Mouse (Mus musculus) hindbrain, postnatal 0 days (tissue): ENCODE measurements around the gene Nudcd3. TPM values are rescaled to one million over a fixed set of nuclear protein-coding genes. Genes with fewer than 3 reads are reported as not detected.

Experiments used
- ATAC-seq: fragments of 200-750 bp; cut with Nextera tagmentation; 2 replicates; pipeline ENCODE4 v1.8.0; 2017; ENCODE audit warnings: mild to moderate bottlenecking, moderate TSS enrichment, moderate library complexity
- DNase-seq: peaks from one replicate; pipeline ENCODE4 v3.0.0-alpha.2; 2015; ENCODE audit warnings: low spot score
- H3K27ac ChIP-seq: fragments of 300-500 bp; sonication (generic); 2 replicates; pipeline ENCODE4 v1.5.1; 2014; ENCODE audit warnings: mild to moderate bottlenecking
- H3K27me3 ChIP-seq: fragments of 300-500 bp; sonication (generic); 2 replicates; pipeline ENCODE4 v1.6.1; 2014; ENCODE audit warnings: low read length, mixed read lengths; ENCODE audit not compliant: insufficient read depth
- H3K36me3 ChIP-seq: fragments of 300-500 bp; sonication (generic); 2 replicates; pipeline ENCODE4 v1.6.1; 2014; ENCODE audit warnings: low read length, mixed read lengths; ENCODE audit not compliant: insufficient read depth
- H3K4me1 ChIP-seq: fragments of 300-500 bp; sonication (generic); 2 replicates; pipeline ENCODE4 v1.6.1; 2014; ENCODE audit warnings: antibody characterized with exemption, low read length, mixed read lengths; ENCODE audit not compliant: insufficient read depth
- H3K4me2 ChIP-seq: fragments of 300-500 bp; sonication (generic); 2 replicates; pipeline ENCODE4 v1.6.1; 2014; ENCODE audit warnings: low read depth, mild to moderate bottlenecking, low read length, moderate library complexity, mixed read lengths
- H3K4me3 ChIP-seq: fragments of 300-500 bp; sonication (generic); 2 replicates; pipeline ENCODE4 v1.5.1; 2014; ENCODE audit warnings: low read length
- H3K9ac ChIP-seq: fragments of 300-500 bp; sonication (generic); replicated peaks from 2 replicates; pipeline ENCODE4 v1.6.1; 2014; ENCODE audit warnings: mild to moderate bottlenecking, low read length, moderate library complexity, mixed read lengths
- H3K9me3 ChIP-seq: fragments of 300-500 bp; sonication (generic); 2 replicates; pipeline ENCODE4 v1.6.1; 2016; ENCODE audit warnings: low read length, mixed read lengths
- CTCF ChIP-seq: IDR thresholded peaks from 2 replicates; pipeline ENCODE4 v1.5.1; 2016; ENCODE audit warnings: antibody characterized with exemption, control low read depth, low read depth
- WGBS: fragments of 180-500 bp; shearing (Covaris S2); extraction: QIAGEN DNeasy Blood & Tissue Kit; methylation state at CpG from one replicate; pipeline ENCODE4 v1.1.7; 2014; 5-methylcytosine and 5-hydroxymethylcytosine counted together
- polyA plus RNA-seq: library from polyadenylated mRNA; unstranded; fragments of >200 nt; fragmentation: Nextera tagmentation; extraction: Ambion mirVana; gene quantifications from 2 replicates; pipeline ENCODE4 v1.2.1, GENCODE M21; 2015
- total RNA-seq: library from RNA; depleted of rRNA; stranded (reverse); fragments of >200 nt; gene quantifications from 2 replicates; pipeline ENCODE4 v1.2.3, GENCODE M21; 2014

Gene Nudcd3
- total and polyA plus RNA-seq, 2 experiments from 2014 or later = 63.6 to 66.7 TPM

- Histone ChIP-seq H3K4me1 (peaks cover 12% of the 10 kb centered on the region), H3K27ac (peak within 1 kb of the TSS; percentile 94), H3K4me3 (peak within 1 kb of the TSS; percentile 77), H3K36me3 (no peaks in the 10 kb centered on the region), H3K27me3 (peaks cover 14% of the 10 kb centered on the region; the same call in 1 of the 2 replicates), H3K9me3 (no peaks in the 10 kb centered on the region), H3K4me2 (peak within 1 kb of the TSS; percentile 64), H3K9ac (peak within 1 kb of the TSS; percentile 89)
- ATAC-seq (no peak), DNase-seq (no peak)
- WGBS = 11% methylated on average over 6 of the region's 6 CpGs
- TF ChIP-seq CTCF = no peak
Measured at GRCm38 (mm10) chr11:6066176-6066575, 134.0 kb downstream of the Nudcd3 start, which contains the start of gene Camk2b. Gene Camk2b, minus strand, starts transcription at chr11:6066362.

- Histone ChIP-seq H3K4me2 (peak overlapping the region; percentile 64), H3K9ac (peak overlapping the region; percentile 89), H3K4me3 (peak overlapping the region; percentile 77), H3K27me3 (peaks cover 14% of the 10 kb centered on the region; the same call in 1 of the 2 replicates), H3K9me3 (no peaks in the 10 kb centered on the region), H3K27ac (peak overlapping the region; percentile 94), H3K4me1 (peaks cover 12% of the 10 kb centered on the region), H3K36me3 (no peaks in the 10 kb centered on the region)
- no peak for TF ChIP-seq CTCF
- DNase-seq (peak; percentile 93), ATAC-seq (peak; percentile 87)
- WGBS = 2% methylated on average over 55 of the region's 95 CpGs
Measured at GRCm38 (mm10) chr11:6065551-6066121, 134.6 kb downstream of the Nudcd3 start.

- 2% methylated on average over 51 of the region's 55 CpGs for WGBS
- no peak for TF ChIP-seq CTCF
- ATAC-seq (peak; percentile 31), DNase-seq (no peak)
- peak overlapping the region; percentile 89 for H3K9ac ChIP-seq
- peak overlapping the region; percentile 94 for H3K27ac ChIP-seq
- H3K27me3 ChIP-seq = peaks cover 14% of the 10 kb centered on the region; the same call in 1 of the 2 replicates
- H3K4me2 ChIP-seq = peak overlapping the region; percentile 64
- no peaks in the 10 kb centered on the region for H3K36me3 ChIP-seq
- no peaks in the 10 kb centered on the region for H3K9me3 ChIP-seq
- H3K4me3 ChIP-seq = peak overlapping the region; percentile 77
- H3K4me1 ChIP-seq = peaks cover 12% of the 10 kb centered on the region
Measured at GRCm38 (mm10) chr11:6065046-6065521, 135.1 kb downstream of the Nudcd3 start.

GRCm38 (mm10) chr11:6064215-6065045 is 135.8 kb downstream of the Nudcd3 start:
- peak; percentile 18; the same call in 1 of the 2 replicates for TF ChIP-seq CTCF
- H3K9ac ChIP-seq = peak overlapping the region; percentile 89
- peak overlapping the region; percentile 64 for H3K4me2 ChIP-seq
- ATAC-seq (no peak), DNase-seq (peak; percentile 59)
- peak overlapping the region; percentile 94 for H3K27ac ChIP-seq
- H3K27me3 ChIP-seq = peaks cover 14% of the 10 kb centered on the region; the same call in 1 of the 2 replicates
- H3K36me3 ChIP-seq = no peaks in the 10 kb centered on the region
- no peaks in the 10 kb centered on the region for H3K9me3 ChIP-seq
- WGBS = 3% methylated on average over 30 of the region's 30 CpGs
- peaks cover 12% of the 10 kb centered on the region for H3K4me1 ChIP-seq
- H3K4me3 ChIP-seq = peak overlapping the region; percentile 77

GRCm38 (mm10) chr11:6063501-6064214 is 136.6 kb downstream of the Nudcd3 start:
- Histone ChIP-seq H3K4me1 (peaks cover 12% of the 10 kb centered on the region), H3K9me3 (no peaks in the 10 kb centered on the region), H3K27me3 (peaks cover 14% of the 10 kb centered on the region; the same call in 1 of the 2 replicates), H3K27ac (peak overlapping the region; percentile 94; the same call in 1 of the 2 replicates), H3K9ac (peak overlapping the region; percentile 89), H3K36me3 (no peaks in the 10 kb centered on the region), H3K4me3 (peak overlapping the region; percentile 77), H3K4me2 (peak overlapping the region; percentile 64)
- ATAC-seq (no peak), DNase-seq (no peak)
- 42% methylated on average over 17 of the region's 17 CpGs for WGBS
- TF ChIP-seq CTCF = no peak

- Histone ChIP-seq H3K9ac (peak overlapping the region; percentile 89; the same call in 1 of the 2 replicates), H3K4me3 (peak overlapping the region; percentile 77; the same call in 1 of the 2 replicates), H3K4me1 (peaks cover 12% of the 10 kb centered on the region), H3K4me2 (peak overlapping the region; percentile 64), H3K27me3 (peaks cover 14% of the 10 kb centered on the region; the same call in 1 of the 2 replicates), H3K36me3 (no peaks in the 10 kb centered on the region), H3K27ac (no peak overlapping the region), H3K9me3 (no peaks in the 10 kb centered on the region)
- WGBS = 70% methylated on average over 7 of the region's 7 CpGs
- ATAC-seq = no peak
- DNase-seq = no peak
- TF ChIP-seq CTCF = no peak
Measured at GRCm38 (mm10) chr11:6063065-6063464, 137.2 kb downstream of the Nudcd3 start.
